Mouse (Mus musculus) hindbrain, embryonic 15.5 days (tissue): ENCODE results near the gene Eprs. TPM values are rescaled to one million over a fixed set of nuclear protein-coding genes. Genes with fewer than 3 reads are reported as not detected.

Experiments
- ATAC-seq: fragments of 200-750 bp; cut with Nextera tagmentation; 2 replicates; pipeline ENCODE4 v1.8.0; 2017; ENCODE audit warnings: low read depth, moderate number of reproducible peaks, moderate TSS enrichment; ENCODE audit not compliant: low FRiP score
- H3K27ac ChIP-seq: fragments of 300-500 bp; sonication (generic); replicated peaks from 2 replicates; pipeline ENCODE4 v1.5.1; 2015; ENCODE audit warnings: mild to moderate bottlenecking, inconsistent platforms
- H3K27me3 ChIP-seq: fragments of 300-500 bp; sonication (generic); 2 replicates; pipeline ENCODE4 v1.6.1; 2015; ENCODE audit warnings: control low read depth, inconsistent platforms
- H3K36me3 ChIP-seq: fragments of 300-500 bp; sonication (generic); 2 replicates; pipeline ENCODE4 v1.6.1; 2015; ENCODE audit warnings: control low read depth, inconsistent platforms
- H3K4me1 ChIP-seq: fragments of 300-500 bp; sonication (generic); replicated peaks from 2 replicates; pipeline ENCODE4 v1.6.1; 2015; ENCODE audit warnings: control low read depth, inconsistent platforms
- H3K4me2 ChIP-seq: fragments of 300-500 bp; sonication (generic); 2 replicates; pipeline ENCODE4 v1.6.1; 2015; ENCODE audit warnings: moderate library complexity, mild to moderate bottlenecking, inconsistent platforms
- H3K4me3 ChIP-seq: fragments of 300-500 bp; sonication (generic); 2 replicates; pipeline ENCODE4 v1.5.1; 2015; ENCODE audit warnings: mild to moderate bottlenecking, inconsistent platforms
- H3K9ac ChIP-seq: fragments of 300-500 bp; sonication (generic); 2 replicates; pipeline ENCODE4 v1.6.1; 2015; ENCODE audit warnings: inconsistent platforms
- H3K9me3 ChIP-seq: fragments of 300-500 bp; sonication (generic); 2 replicates; pipeline ENCODE4 v1.6.1; 2016; ENCODE audit warnings: control low read depth, inconsistent platforms
- WGBS: fragments of 180-500 bp; shearing (Covaris S2); methylation state at CpG from one replicate; pipeline ENCODE4 v1.1.7; 2015; 5-methylcytosine and 5-hydroxymethylcytosine counted together
- microRNA counts: library from miRNA; unstranded; fragments of <30 nt; microRNA quantifications from one replicate; lab custom pipeline; 2016
- microRNA-seq: library from miRNA; unstranded; fragments of <30 nt; microRNA quantifications from one replicate; pipeline ENCODE4, GENCODE M21; 2016
- polyA plus RNA-seq: library from polyadenylated mRNA; unstranded; fragments of >200 nt; fragmentation: Nextera tagmentation; extraction: Ambion mirVana; gene quantifications from 2 replicates; pipeline ENCODE4 v1.2.1, GENCODE M21; 2015

Gene Eprs
- polyA plus RNA-seq, 1 experiment from 2014 or later: 122 TPM

GRCm38 (mm10) chr1:185454955-185455701 is 92.3 kb downstream of the Eprs start:
- peak overlapping the region; percentile 78 for H3K9ac ChIP-seq
- H3K36me3 ChIP-seq: no peaks in the 10 kb centered on the region
- peak overlapping the region; percentile 92 for H3K4me2 ChIP-seq
- peak overlapping the region; percentile 67 for H3K27ac ChIP-seq
- H3K4me3 ChIP-seq: peak overlapping the region; percentile 57
- peak; percentile 72 for ATAC-seq
- H3K9me3 ChIP-seq: no peaks in the 10 kb centered on the region
- under 1% methylated on average over 70 of the region's 71 CpGs for WGBS
- no peaks in the 10 kb centered on the region for H3K27me3 ChIP-seq
- H3K4me1 ChIP-seq: peaks cover 25% of the 10 kb centered on the region

GRCm38 (mm10) chr1:185456327-185456726 is 93.5 kb downstream of the Eprs start:
- Histone ChIP-seq H3K9ac (no peak overlapping the region), H3K36me3 (no peaks in the 10 kb centered on the region), H3K27me3 (no peaks in the 10 kb centered on the region), H3K4me2 (peak overlapping the region; percentile 92), H3K4me3 (peak overlapping the region; percentile 57), H3K27ac (no peak overlapping the region), H3K4me1 (peaks cover 25% of the 10 kb centered on the region), H3K9me3 (no peaks in the 10 kb centered on the region)
- WGBS: 86% methylated on average over 9 of the region's 9 CpGs
- no peak for ATAC-seq

GRCm38 (mm10) chr1:185460096-185460495 is 97.3 kb downstream of the Eprs start:
- H3K9ac ChIP-seq: no peak overlapping the region
- peaks cover 17% of the 10 kb centered on the region; the same call in 1 of the 2 replicates for H3K4me1 ChIP-seq
- H3K27ac ChIP-seq: no peak overlapping the region
- no peaks in the 10 kb centered on the region for H3K9me3 ChIP-seq
- H3K4me3 ChIP-seq: no peak overlapping the region
- H3K4me2 ChIP-seq: no peak overlapping the region
- ATAC-seq: no peak
- H3K27me3 ChIP-seq: no peaks in the 10 kb centered on the region
- 91% methylated on average over 5 of the region's 5 CpGs for WGBS
- H3K36me3 ChIP-seq: peaks cover 14% of the 10 kb centered on the region; the same call in 1 of the 2 replicates

GRCm38 (mm10) chr1:185462889-185463288 is 100.0 kb downstream of the Eprs start:
- Histone ChIP-seq H3K9ac (no peak overlapping the region), H3K4me2 (no peak overlapping the region), H3K27ac (no peak overlapping the region), H3K9me3 (no peaks in the 10 kb centered on the region), H3K27me3 (no peaks in the 10 kb centered on the region), H3K36me3 (peaks cover 15% of the 10 kb centered on the region; the same call in 1 of the 2 replicates), H3K4me3 (no peak overlapping the region), H3K4me1 (no peaks in the 10 kb centered on the region)
- WGBS: 60% methylated on average over 5 of the region's 5 CpGs
- ATAC-seq: no peak

- Histone ChIP-seq H3K9me3 (no peaks in the 10 kb centered on the region), H3K27me3 (no peaks in the 10 kb centered on the region), H3K36me3 (peaks cover 5% of the 10 kb centered on the region; the same call in 1 of the 2 replicates), H3K9ac (no peak overlapping the region), H3K27ac (no peak overlapping the region), H3K4me1 (no peaks in the 10 kb centered on the region), H3K4me2 (no peak overlapping the region), H3K4me3 (no peak overlapping the region)
- no peak for ATAC-seq
- 78% methylated on average over 8 of the region's 8 CpGs for whole genome bisulfite sequencing
Observed at GRCm38 (mm10) chr1:185469551-185470021, 106.7 kb downstream of the Eprs start.

GRCm38 (mm10) chr1:185472025-185472720 is 109.3 kb downstream of the Eprs start:
- WGBS: 60% methylated on average over 8 of the region's 8 CpGs
- H3K9me3 ChIP-seq: no peaks in the 10 kb centered on the region
- no peaks in the 10 kb centered on the region for H3K36me3 ChIP-seq
- no peak overlapping the region for H3K27ac ChIP-seq
- H3K4me1 ChIP-seq: no peaks in the 10 kb centered on the region
- no peak overlapping the region for H3K4me3 ChIP-seq
- no peak for ATAC-seq
- H3K4me2 ChIP-seq: no peak overlapping the region
- H3K9ac ChIP-seq: no peak overlapping the region
- no peaks in the 10 kb centered on the region for H3K27me3 ChIP-seq

- H3K27me3 ChIP-seq: no peaks in the 10 kb centered on the region
- ATAC-seq: no peak
- H3K4me3 ChIP-seq: no peak overlapping the region
- no peak overlapping the region for H3K9ac ChIP-seq
- no peaks in the 10 kb centered on the region for H3K9me3 ChIP-seq
- no peak overlapping the region for H3K4me2 ChIP-seq
- H3K4me1 ChIP-seq: no peaks in the 10 kb centered on the region
- no peak overlapping the region for H3K27ac ChIP-seq
- 95% methylated on average over 4 of the region's 4 CpGs for WGBS
- no peaks in the 10 kb centered on the region for H3K36me3 ChIP-seq
Observed at GRCm38 (mm10) chr1:185472730-185473129, 109.9 kb downstream of the Eprs start.

GRCm38 (mm10) chr1:185473437-185473836 is 110.6 kb downstream of the Eprs start:
- H3K36me3 ChIP-seq: no peaks in the 10 kb centered on the region
- no peak overlapping the region for H3K4me3 ChIP-seq
- no peak overlapping the region for H3K4me2 ChIP-seq
- no peaks in the 10 kb centered on the region for H3K27me3 ChIP-seq
- ATAC-seq: no peak
- H3K4me1 ChIP-seq: no peaks in the 10 kb centered on the region
- no peaks in the 10 kb centered on the region for H3K9me3 ChIP-seq
- no peak overlapping the region for H3K9ac ChIP-seq
- no peak overlapping the region for H3K27ac ChIP-seq
- WGBS: 90% methylated on average over 1 of the region's 1 CpGs

MicroRNAs encoded within 50 kb of the gene (microRNA counts, 519-probe panel; counts per million panel counts)
- microRNA mmu-miR-194 (lab: Ali Mortazavi, UCI): 2,275 counts per million, percentile 29 among the panel's probes with 10 or more counts

Small RNAs within 50 kb of the gene (microRNA-seq; reads per million reads assigned to microRNA genes)
- gene Mir194-1: 0.65 reads per million
- 3.1 reads per million, percentile 13 among the genes with 10 or more reads in this experiment for gene Mir215

Other genes starting within 250 kb of the Eprs start
- gene Rab3gap2, start 158.9 kb upstream of the Eprs start, polyA plus RNA-seq: 25.4 and 25.8 TPM in 2 replicates
- gene Iars2, start 33.6 kb upstream of the Eprs start, polyA plus RNA-seq: 18.8 and 19.6 TPM in 2 replicates
- 57.2 and 60.1 TPM in 2 replicates for gene Bpnt1, start 30.9 kb upstream of the Eprs start, polyA plus RNA-seq
- 7.1 and 8.7 TPM in 2 replicates for gene Slc30a10, start 91.8 kb downstream of the Eprs start, polyA plus RNA-seq